Mouse (Mus musculus): ENCODE measurements at regions not wholly inside any gene's neighbourhood (a gene's known extent, or its start where the extent isn't known, plus 50 kb on each side); places are given as distances from the start of the nearest gene placed in this dataset.

DNA sequence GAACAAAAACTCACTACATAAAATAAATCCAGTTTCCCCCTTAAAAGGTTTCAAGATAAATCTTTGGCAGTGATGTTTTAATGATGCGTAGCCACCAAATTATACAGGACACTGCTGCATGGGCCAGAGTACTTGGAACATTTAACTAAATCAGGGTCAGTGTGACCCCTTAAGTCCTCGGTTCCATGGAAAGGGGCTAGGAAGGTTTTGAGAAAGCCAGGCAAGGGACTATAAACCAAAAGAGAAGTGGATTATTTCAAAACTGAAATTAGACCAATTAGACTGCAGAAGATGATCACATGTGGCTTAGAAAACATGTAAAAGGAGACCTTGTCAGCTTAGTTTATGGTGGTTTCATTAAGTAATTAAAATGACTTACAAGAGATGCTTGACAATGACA is 276.6 kb upstream of the N6amt1 start:
- no peak for DNase-seq (ENCODE audit: low spot score)

DNA sequence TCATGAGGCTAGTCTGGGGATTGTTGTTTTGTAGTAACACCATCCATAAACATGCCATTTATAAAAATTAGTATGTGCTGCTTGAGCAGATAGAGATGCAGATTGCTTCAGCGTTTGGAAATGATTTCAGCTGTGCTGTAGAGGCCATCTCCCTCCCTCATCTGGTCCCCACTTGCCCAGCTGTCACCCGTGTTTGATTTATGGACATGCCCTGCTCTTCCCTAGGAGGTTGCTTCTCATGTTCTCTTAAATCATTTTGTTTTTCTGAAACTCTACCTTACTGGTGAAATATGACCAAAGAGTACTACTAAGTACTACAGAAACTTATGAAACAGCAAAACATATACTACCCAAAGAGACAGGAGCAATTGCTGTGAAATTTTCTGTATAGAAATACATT is 284.7 kb upstream of the N6amt1 start:
- no peak for DNase-seq (ENCODE audit: low spot score)

- DNase-seq (ENCODE audit: low spot score): no peak
These were observed 286.0 kb upstream of the N6amt1 start for GRCm38 (mm10) chr16:87067981-87068380.

GRCm38 (mm10) chr16:87067523-87067922 is 286.5 kb upstream of the N6amt1 start:
- DNase-seq (ENCODE audit: low spot score): no peak

DNA sequence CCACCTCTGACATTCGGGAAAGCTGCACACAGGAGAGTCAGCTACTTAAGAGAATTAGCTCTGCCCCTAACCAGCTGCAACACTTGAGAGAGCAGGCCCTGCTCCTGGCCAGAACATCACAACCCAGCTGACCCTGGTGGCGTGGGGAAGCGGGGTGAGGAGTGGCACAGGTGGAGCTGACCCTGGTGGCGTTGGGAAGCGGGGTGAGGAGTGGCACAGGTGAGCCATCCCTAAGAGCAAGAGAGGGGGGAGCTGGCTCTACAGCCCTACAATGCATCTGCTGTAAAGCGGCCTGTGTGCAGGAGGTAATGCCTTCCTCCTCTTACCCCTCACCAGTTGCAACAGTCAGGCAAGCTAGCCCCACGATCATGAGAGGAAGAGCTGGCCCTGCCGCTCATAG is 293.5 kb upstream of the N6amt1 start:
- DNase-seq (ENCODE audit: low spot score): no peak

- no peak for DNase-seq (ENCODE audit: low spot score)
These were observed 304.1 kb upstream of the N6amt1 start for GRCm38 (mm10) chr16:87049741-87050383.

GRCm38 (mm10) chr16:87044773-87045561 is 309.0 kb upstream of the N6amt1 start:
- no peak for DNase-seq (ENCODE audit: low spot score)

- DNase-seq (ENCODE audit: low spot score): no peak
These were observed 310.3 kb upstream of the N6amt1 start for GRCm38 (mm10) chr16:87043689-87044088.

DNA sequence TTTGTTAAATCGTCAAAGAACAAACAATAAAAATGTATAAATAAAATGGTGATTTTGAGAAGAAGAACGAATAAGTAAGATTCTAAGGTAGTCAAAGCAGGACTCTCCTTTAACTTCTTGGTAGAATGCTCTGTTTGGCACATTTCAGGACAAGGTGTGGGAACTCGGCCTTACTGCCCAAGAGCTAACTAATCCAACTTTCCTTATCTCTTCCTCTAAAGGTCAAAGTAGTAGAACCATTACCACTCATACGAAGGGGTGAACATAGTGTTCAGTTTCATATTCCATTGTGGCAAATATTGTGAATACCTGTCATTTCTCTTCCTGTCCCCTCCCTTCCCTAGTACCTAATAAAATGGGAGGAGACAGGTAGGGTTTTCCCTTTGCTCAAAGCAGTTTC is 313.6 kb upstream of the N6amt1 start:
- DNase-seq (ENCODE audit: low spot score): no peak

DNA sequence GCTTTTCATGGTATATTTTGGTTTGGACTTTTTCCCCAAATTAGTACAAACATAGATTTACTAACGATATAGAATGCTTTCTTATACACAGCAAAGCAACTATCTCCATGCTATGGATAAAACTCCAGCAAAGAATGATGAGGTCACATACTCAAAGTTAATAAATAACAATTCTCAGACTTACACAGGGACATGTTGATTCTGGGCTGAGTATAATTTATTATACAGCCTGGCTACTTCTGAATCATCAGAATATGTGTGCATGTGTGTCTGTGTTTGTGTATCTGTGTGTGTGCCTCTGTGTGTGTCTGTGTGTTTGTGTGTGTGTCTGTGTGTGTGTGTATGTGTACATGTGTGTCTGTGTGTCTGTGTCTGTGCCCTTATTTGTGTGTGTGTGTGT is 314.1 kb upstream of the N6amt1 start:
- no peak for DNase-seq (ENCODE audit: low spot score)

DNA sequence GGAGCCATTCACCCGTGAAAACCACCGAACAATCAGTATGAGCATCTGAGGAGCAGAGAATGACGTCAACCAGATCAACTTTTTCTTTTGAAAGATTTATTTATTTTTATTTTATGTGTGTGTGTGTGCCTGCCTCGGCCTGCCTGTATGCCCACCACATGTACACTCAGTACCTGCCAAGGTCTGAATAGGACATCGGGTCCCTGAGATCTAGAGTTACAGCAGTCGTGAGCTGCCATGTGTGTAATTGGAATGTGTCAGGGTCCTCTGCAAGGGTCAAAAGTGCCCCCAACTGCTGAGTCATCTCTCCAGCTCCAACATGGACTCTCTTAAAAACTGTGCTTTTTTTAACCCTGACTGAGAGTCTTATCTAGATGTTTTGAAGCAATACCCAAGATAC is 316.9 kb upstream of the N6amt1 start:
- no peak for DNase-seq (ENCODE audit: low spot score)

- DNase-seq (ENCODE audit: low spot score): no peak
These were observed 322.1 kb upstream of the N6amt1 start for GRCm38 (mm10) chr16:87031836-87032235.

DNA sequence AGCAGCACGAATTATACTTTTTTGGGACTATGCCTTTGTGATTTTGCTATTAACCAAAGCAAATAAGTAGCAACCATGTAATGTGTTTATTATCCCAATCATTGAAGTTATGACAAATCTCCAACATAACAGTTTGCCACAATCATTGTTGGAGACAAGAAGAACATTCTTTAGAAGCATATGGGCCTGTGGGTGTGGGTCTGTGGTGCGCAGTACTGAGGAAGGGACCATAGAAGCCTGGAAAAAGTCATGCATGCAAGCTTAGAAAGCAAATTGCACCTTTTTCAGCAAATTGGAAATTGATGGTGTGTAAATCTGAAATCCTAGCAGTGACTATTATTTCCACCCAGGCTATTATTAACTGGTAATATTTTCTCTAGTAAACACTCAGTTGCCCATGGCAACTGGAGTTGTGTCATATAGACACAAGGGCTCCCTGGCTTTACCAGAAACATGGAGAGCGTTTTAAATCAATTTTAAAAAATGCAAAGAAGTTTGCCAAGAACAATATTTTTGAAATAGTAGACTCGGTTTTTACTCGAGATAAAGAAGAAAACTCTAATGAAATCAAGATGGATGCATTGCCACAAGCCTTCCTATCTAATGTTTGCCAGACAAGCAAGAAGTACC is 325.4 kb upstream of the N6amt1 start:
- DNase-seq (ENCODE audit: low spot score): no peak

- no peak for DNase-seq (ENCODE audit: low spot score)
These were observed 326.4 kb upstream of the N6amt1 start for GRCm38 (mm10) chr16:87027621-87028020.

- no peak for DNase-seq (ENCODE audit: low spot score)
These were observed 331.9 kb upstream of the N6amt1 start for GRCm38 (mm10) chr16:87022041-87022440.

- DNase-seq (ENCODE audit: low spot score): no peak
These were observed 336.8 kb upstream of the N6amt1 start for GRCm38 (mm10) chr16:87017107-87017670.

- DNase-seq (ENCODE audit: low spot score): no peak
These were observed 352.4 kb upstream of the N6amt1 start for GRCm38 (mm10) chr16:87001579-87001978.

GRCm38 (mm10) chr16:87001135-87001534 is 352.9 kb upstream of the N6amt1 start:
- DNase-seq (ENCODE audit: low spot score): no peak

GRCm38 (mm10) chr16:86971691-86972090 is 382.3 kb upstream of the N6amt1 start:
- no peak for DNase-seq (ENCODE audit: low spot score)

DNA sequence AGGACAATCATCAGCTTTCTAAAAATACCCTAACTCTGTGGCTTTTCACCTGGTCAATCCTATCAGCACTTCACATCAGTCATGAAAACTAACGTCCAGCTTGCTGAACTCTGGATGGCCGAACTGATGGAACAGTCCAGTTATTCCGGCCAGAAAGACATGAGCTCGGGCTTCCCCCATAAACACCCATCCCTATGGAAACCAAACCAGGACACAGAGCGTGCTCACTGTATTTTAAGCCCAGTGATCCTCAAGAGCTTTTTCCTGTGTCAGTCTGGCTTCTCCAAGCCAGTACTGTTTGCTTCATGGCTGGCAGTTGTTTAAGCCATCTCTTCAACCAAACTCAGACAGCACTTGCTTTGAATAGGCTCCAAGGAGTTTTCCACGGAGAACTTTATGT is 404.3 kb upstream of the N6amt1 start:
- no peak for DNase-seq (ENCODE audit: low spot score)

DNA sequence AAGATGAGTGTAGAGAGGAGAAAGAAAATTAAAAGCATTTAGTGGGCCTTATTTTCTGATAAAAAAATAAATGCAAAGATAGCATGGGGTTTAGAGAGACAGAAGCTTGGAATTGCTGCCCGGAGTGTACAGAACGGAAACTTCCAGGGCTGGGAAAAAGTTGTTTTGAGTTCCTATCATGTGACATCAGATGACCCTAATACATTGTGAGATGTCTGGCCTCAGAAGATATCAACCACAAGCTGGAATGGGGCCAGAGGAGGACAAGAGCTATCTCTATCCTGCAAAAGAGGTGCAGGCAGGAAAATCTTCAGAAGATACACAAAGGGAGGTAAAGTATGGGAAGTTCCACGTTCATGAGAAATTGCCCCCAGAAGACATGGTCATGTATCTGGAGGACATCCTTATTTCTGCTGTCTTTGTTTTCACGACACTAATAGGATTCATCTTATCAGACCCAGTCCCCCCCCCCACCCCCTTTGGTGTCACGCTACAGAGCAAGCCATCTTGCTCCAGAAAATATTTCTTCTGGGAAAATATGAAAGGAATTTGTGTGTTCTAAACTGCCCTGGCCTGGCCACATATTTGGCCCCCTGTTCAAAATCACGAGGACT is 408.3 kb upstream of the N6amt1 start:
- DNase-seq (ENCODE audit: low spot score): no peak

DNA sequence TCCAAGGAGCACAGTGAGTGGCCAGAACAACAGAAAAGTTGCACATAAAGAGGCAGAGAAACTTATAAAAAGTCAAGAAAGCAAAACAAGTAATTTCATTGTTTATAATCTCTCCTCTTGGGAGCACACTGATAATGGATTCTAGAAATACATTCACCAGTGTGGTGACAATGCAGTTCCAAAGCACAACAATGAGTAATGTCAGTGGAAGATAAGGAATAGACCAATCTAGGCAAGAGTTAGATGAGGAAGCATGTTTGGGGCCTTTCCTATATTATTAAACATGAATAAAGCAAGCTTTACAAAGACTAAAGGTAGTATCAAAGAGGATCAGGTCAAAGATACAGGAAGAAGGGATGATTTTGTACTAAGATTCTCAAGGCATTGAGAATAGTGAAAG is 408.9 kb upstream of the N6amt1 start:
- DNase-seq (ENCODE audit: low spot score): no peak
